Mouse (Mus musculus) kidney, adult 2 months (tissue): ENCODE results near the gene Olfr976. TPM values are rescaled to one million over a fixed set of nuclear protein-coding genes. Genes with fewer than 3 reads are reported as not detected.
"Not testable (repeated sequence)": the region's sequence is repeated elsewhere in the genome, so short reads cannot be mapped to it uniquely, and the experiment has no call there.

Source experiments
- DNase-seq: peaks from one replicate; pipeline ENCODE4 v3.0.0; 2021
- H3K27ac ChIP-seq: fragments of 200-500 bp; 2 replicates; pipeline ENCODE4 v1.5.1; 2012; ENCODE audit warnings: low read depth, low read length, control low read depth, inconsistent platforms; ENCODE audit not compliant: insufficient read depth
- H3K27me3 ChIP-seq: fragments of 200-500 bp; replicated peaks from 2 replicates; pipeline ENCODE4 v1.6.1; 2012; ENCODE audit warnings: mild to moderate bottlenecking, moderate library complexity, low read length, inconsistent platforms; ENCODE audit not compliant: control insufficient read depth, insufficient read depth
- H3K36me3 ChIP-seq: fragments of 200-500 bp; 2 replicates; pipeline ENCODE4 v1.6.1; 2012; ENCODE audit warnings: mild to moderate bottlenecking, moderate library complexity, low read length, inconsistent platforms; ENCODE audit not compliant: control insufficient read depth, insufficient read depth
- H3K4me1 ChIP-seq: fragments of 200-500 bp; 2 replicates; pipeline ENCODE4 v1.6.1; 2011; ENCODE audit warnings: low read length; ENCODE audit not compliant: control insufficient read depth, insufficient read depth
- H3K4me3 ChIP-seq: fragments of 200-500 bp; 2 replicates; pipeline ENCODE4 v1.5.1; 2011; ENCODE audit warnings: mild to moderate bottlenecking, low read depth, low read length, control low read depth; ENCODE audit not compliant: insufficient read depth
- CTCF ChIP-seq: fragments of 200-500 bp; conservative IDR thresholded peaks from 2 replicates; pipeline ENCODE4 v1.5.1; 2011; ENCODE audit warnings: low read depth, mild to moderate bottlenecking, control low read depth, low read length, moderate library complexity, mixed read lengths; ENCODE audit not compliant: insufficient read depth, insufficient read length
- POLR2A ChIP-seq: fragments of 200-500 bp; IDR thresholded peaks from one replicate; pipeline ENCODE4 v1.6.1; 2011; ENCODE audit warnings: low read depth, low read length, control low read depth
- WGBS: fragments of 180-500 bp; shearing (Covaris S2); methylation state at CpG from one replicate; pipeline ENCODE4 v1.1.7; 2018; 5-methylcytosine and 5-hydroxymethylcytosine counted together
- polyA plus RNA-seq: library from polyadenylated mRNA; depleted of rRNA; stranded (reverse); fragments of >200 nt; gene quantifications from 2 replicates; pipeline ENCODE4 v1.2.3, GENCODE M21; 2012; rRNA removed

Olfr976 gene
- polyA plus RNA-seq = not detected in 2 replicates

- WGBS = 81% methylated on average over 8 of the region's 9 CpGs
- not testable (repeated sequence) for H3K4me1 ChIP-seq, H3K36me3 ChIP-seq, H3K27me3 ChIP-seq, H3K27ac ChIP-seq, H3K4me3 ChIP-seq, DNase-seq
Observed at GRCm38 (mm10) chr9:39961033-39961432, at the start of gene Olfr976. TSS of gene Olfr976 (minus strand) at chr9:39961133.

DNA sequence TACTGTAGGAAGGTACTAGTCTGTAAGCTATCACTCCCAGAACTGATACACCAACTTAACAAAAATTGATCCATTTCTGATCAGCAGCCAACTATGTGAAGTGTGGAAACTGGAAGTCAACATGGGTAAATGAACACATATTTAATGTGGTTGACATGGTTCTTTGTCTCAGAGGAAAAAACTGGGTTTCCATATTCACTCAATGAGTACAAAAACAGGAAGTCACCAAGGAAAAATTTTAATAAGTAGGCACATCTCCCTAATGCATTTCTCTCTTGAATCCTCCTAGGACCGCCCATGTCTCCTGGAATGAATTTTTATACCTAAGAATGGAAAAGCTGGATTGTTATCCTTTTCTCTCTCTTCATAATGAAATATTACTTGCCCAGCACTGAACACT lies 48.5 kb upstream of the Olfr976 start, which contains the start of gene Olfr980:
Gene Olfr980, minus strand, starts transcription at position 101 of the 400 bp plus-strand sequence.
- WGBS = 81% methylated on average over 1 of the region's 1 CpGs
- H3K4me3 ChIP-seq = no peak within 1 kb of the TSS
- no peak within 1 kb of the TSS for H3K27ac ChIP-seq
- no peak for DNase-seq
- no peaks in the 10 kb centered on the region for H3K4me1 ChIP-seq
- no peaks in the 10 kb centered on the region for H3K36me3 ChIP-seq
- TF ChIP-seq CTCF (no peak), POLR2A (no peak)
- no peaks in the 10 kb centered on the region for H3K27me3 ChIP-seq

DNA sequence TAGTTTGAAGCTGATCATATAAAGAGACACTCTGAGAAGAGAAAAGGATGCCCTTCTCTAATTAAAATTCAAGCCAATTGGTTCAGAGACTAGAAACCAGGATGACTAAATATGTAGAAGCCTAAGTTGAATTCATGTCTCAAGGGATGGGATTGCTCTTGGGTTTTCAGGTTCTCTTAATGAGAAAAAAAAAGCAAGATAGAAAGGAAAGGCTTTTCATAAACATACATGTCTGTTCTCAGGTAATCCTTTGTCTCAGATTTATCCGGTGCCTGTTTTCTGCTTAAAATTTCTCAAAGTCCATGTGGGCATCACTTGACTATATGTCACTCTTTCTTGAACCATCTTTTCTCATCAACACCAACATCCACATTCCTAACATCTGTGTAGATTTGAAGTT lies 42.4 kb upstream of the Olfr976 start, which contains the start of gene Olfr979:
Gene Olfr979, minus strand, starts transcription at position 101 of the 400 bp plus-strand sequence.
- no peak for DNase-seq
- WGBS = 95% methylated on average over 1 of the region's 1 CpGs
- TF ChIP-seq POLR2A = no peak
- Histone ChIP-seq H3K4me3 (no peak within 1 kb of the TSS), H3K4me1 (no peaks in the 10 kb centered on the region), H3K27ac (no peak within 1 kb of the TSS), H3K27me3 (no peaks in the 10 kb centered on the region), H3K36me3 (no peaks in the 10 kb centered on the region)

DNA sequence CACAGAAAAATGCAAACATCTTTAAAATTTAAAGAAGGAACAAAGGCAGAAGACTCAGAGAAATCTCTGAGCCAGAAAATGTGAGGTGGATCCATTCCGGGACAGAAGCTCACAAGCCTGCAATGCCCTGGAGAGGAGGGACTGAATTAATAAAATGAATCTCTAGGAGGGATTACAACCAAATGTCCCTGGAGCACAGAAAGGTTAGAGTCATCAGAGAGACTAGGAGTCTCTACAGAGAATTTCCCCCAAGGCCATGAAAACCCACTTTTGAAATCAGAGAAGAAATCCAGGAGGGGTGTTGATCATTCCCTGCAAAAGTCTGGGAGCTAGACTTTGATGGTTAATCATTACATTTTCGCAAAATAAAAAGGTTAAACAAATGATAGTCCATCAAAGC lies 30.9 kb upstream of the Olfr976 start, which contains the start of gene Olfr978:
Gene Olfr978, plus strand, starts transcription at position 301 of the 400 bp plus-strand sequence.
- Histone ChIP-seq H3K27ac (no peak within 1 kb of the TSS), H3K4me3 (no peak within 1 kb of the TSS), H3K4me1 (no peaks in the 10 kb centered on the region), H3K36me3 (no peaks in the 10 kb centered on the region), H3K27me3 (no peaks in the 10 kb centered on the region)
- DNase-seq = no peak
- 83% methylated on average over 2 of the region's 2 CpGs for WGBS
- no peak for TF ChIP-seq POLR2A
- TF ChIP-seq CTCF = no peak

- H3K27me3 ChIP-seq, H3K36me3 ChIP-seq, H3K4me1 ChIP-seq, H3K4me3 ChIP-seq, DNase-seq, H3K27ac ChIP-seq: not testable (repeated sequence)
- whole genome bisulfite sequencing = 81% methylated on average over 1 of the region's 1 CpGs
Observed at GRCm38 (mm10) chr9:39976581-39977145, 15.7 kb upstream of the Olfr976 start.

- H3K4me3 ChIP-seq = no peak within 1 kb of the TSS
- WGBS = 58% methylated on average over 1 of the region's 1 CpGs
- H3K36me3 ChIP-seq = no peaks in the 10 kb centered on the region
- DNase-seq = no peak
- no peaks in the 10 kb centered on the region for H3K27me3 ChIP-seq
- no peaks in the 10 kb centered on the region for H3K4me1 ChIP-seq
- H3K27ac ChIP-seq = no peak within 1 kb of the TSS
- TF ChIP-seq POLR2A (no peak), CTCF (no peak)
Observed at GRCm38 (mm10) chr9:39951946-39952345, 9.0 kb downstream of the Olfr976 start, which contains the start of gene Olfr975. TSS of gene Olfr975 (minus strand) at chr9:39952046.

DNA sequence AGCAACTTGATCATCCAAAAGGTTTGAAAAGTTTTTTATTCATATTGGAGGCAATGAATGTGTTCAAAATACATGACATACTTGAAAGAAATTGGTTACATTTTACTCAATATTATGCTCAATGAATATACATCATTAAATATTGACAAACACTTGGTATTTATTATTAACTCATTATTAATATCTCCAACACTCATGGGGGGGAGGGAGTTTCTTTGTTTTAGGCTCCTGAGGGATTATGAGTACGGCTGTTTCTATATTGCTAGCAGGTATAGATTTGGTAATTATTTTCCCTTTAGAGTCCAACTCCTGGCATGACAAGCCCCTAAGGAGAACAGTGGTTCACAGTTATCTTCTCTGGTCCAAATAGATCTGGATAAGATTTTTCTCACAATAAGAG lies 23.7 kb downstream of the Olfr976 start, which contains the start of gene Olfr974:
Gene Olfr974, plus strand, starts transcription at position 301 of the 400 bp plus-strand sequence.
- DNase-seq = no peak
- Histone ChIP-seq H3K27me3 (no peaks in the 10 kb centered on the region), H3K36me3 (no peaks in the 10 kb centered on the region), H3K27ac (no peak within 1 kb of the TSS), H3K4me3 (no peak within 1 kb of the TSS), H3K4me1 (no peaks in the 10 kb centered on the region)
- no peak for TF ChIP-seq POLR2A
- no peak for TF ChIP-seq CTCF
- 91% methylated on average over 1 of the region's 1 CpGs for WGBS

DNA sequence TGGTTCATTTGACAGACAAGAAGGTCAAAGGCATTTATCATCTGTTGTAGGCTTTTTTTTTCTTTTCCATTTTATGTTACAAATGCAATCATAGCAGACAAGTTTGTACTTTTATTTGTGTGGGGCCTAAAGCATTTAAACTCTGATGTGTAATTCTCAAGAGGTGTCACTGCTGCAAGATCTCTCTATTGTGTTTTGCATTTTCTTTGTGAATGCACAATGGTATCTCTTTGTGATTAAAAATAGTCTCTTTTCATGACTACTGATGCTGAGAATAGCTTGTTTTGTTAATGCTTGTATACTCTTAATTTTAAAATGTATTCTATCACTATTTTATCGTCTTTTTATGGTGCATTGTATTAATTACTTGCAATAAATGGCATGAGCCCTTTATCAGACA lies 32.1 kb downstream of the Olfr976 start:
- H3K36me3 ChIP-seq = not testable (repeated sequence)
- 76% methylated on average over 1 of the region's 1 CpGs for whole genome bisulfite sequencing

GRCm38 (mm10) chr9:39927975-39928836 lies 32.7 kb downstream of the Olfr976 start:
- H3K36me3 ChIP-seq, H3K4me1 ChIP-seq, H3K27ac ChIP-seq, H3K27me3 ChIP-seq, H3K4me3 ChIP-seq, DNase-seq: not testable (repeated sequence)
- no CpG with 5 or more reads among the region's 4 CpGs for WGBS

More for the DNA sequence above, 32.1 kb downstream of the Olfr976 start:
- not testable (repeated sequence) for H3K27ac ChIP-seq, H3K27me3 ChIP-seq, H3K4me1 ChIP-seq, DNase-seq, H3K4me3 ChIP-seq
